ENCODE assay signal across 9 mouse cellular contexts in the genomic region with DNA sequence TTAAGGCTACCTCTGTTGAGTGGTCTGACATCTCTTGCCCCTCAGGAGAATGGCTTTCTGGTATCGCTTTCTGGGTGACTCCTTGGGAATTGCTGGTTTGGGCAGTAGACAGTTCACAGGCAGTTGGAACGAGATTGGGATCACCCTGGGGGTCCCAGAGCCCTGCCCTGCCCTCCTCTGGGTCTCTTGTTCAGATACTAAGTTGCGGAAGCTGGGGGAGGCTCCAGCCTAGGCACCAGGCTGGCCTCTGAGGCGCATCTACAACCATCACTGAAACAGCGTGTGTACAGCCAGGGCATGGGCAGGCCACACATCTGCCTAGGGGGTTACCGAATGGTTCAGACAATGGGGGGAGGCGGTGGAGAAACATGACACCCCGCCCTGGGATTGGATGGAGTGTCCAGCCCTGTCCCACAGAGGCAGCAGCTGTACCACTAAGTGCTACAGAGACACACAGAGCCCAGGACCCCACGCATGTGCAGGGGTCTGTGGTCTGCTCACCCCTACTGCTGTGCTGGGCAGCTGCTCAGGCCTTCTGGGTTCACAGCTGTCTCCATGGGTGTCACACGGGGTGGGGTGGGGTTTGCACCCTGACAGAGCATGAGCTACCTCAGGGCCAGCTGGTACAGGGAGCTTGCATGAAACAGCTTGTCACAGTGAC. TPM values are rescaled to one million over a fixed set of nuclear protein-coding genes. Genes with fewer than 3 reads are reported as not detected.
DNase-seq lines count a peak whose midpoint lies in the region; ATAC-seq and TF ChIP-seq lines count a peak whose summit lies in the region.
"Had no signal": no experiment of that assay in that cellular context is flagged by ENCODE, and none has a peak within 500 bp of the region (broad histone marks: within the 10 kb centered on the region; RNA-seq: fewer than 3 reads in every experiment).

No protein-coding gene starts in this region.

- H3K9ac ChIP-seq in heart, embryonic 14.5 days (ENCODE audit: low read length), result no peak overlapping the region
- H3K9ac ChIP-seq in embryonic facial prominence, embryonic 11.5 days (replicated peaks; ENCODE audit: low read length), result peak overlapping the region; percentile 18; the same call in 1 of the 2 replicates
- peak overlapping the region; percentile 31 for H3K9ac ChIP-seq in limb, embryonic 14.5 days (ENCODE audit: low read depth, low read length, severe bottlenecking)
- no peak overlapping the region for H3K9ac ChIP-seq in liver, postnatal 0 days (replicated peaks)
- no peak overlapping the region for H3K9ac ChIP-seq in heart, adult 2 months (ENCODE audit: low read depth, low read length)

- no peak for DNase-seq in heart, embryonic 10.5 days (ENCODE audit: low spot score)
- DNase-seq in ES-CJ7 (ENCODE audit: low read depth, low spot score), result peak; percentile 37
- peak; percentile 85 for DNase-seq in embryonic facial prominence, embryonic 11.5 days (ENCODE audit: low spot score)
- DNase-seq in limb, embryonic 14.5 days (ENCODE audit: low spot score), result peak; percentile 53
- DNase-seq in liver, postnatal 0 days, result no peak
- no peak for DNase-seq in gastrocnemius, postnatal 25 days
- DNase-seq in heart, adult 2 months, result no peak
- DNase-seq: left cerebral cortex, postnatal 4 days had no signal

- H3K36me3 ChIP-seq in heart, embryonic 14.5 days (ENCODE audit: control insufficient read depth, insufficient read depth, low read length), result no peaks in the 10 kb centered on the region
- no peaks in the 10 kb centered on the region for H3K36me3 ChIP-seq in heart, embryonic 10.5 days
- H3K36me3 ChIP-seq in embryonic facial prominence, embryonic 11.5 days (replicated peaks; ENCODE audit: control insufficient read depth, insufficient read depth, low read depth, low read length), result no peaks in the 10 kb centered on the region
- no peaks in the 10 kb centered on the region for H3K36me3 ChIP-seq in limb, embryonic 14.5 days (ENCODE audit: control insufficient read depth, insufficient read depth, low read length)
- no peaks in the 10 kb centered on the region for H3K36me3 ChIP-seq in liver, postnatal 0 days (replicated peaks; ENCODE audit: insufficient read depth, low read length)
- H3K36me3 ChIP-seq in heart, adult 2 months (ENCODE audit: control insufficient read depth, insufficient read depth, low read length), result no peaks in the 10 kb centered on the region

- ATAC-seq in heart, embryonic 14.5 days (ENCODE audit: insufficient number of reproducible peaks, insufficient read depth, low FRiP score, low read depth), result 0 out of 2 replicates have a peak, but pooled peaks have one; percentile 15
- peak; percentile 78 for ATAC-seq in embryonic facial prominence, embryonic 11.5 days (replicated peaks; ENCODE audit: insufficient number of reproducible peaks, low FRiP score, low TSS enrichment, low read depth)
- ATAC-seq in limb, embryonic 14.5 days (ENCODE audit: low FRiP score, low read depth), result peak; percentile 87
- no peak for ATAC-seq in liver, postnatal 0 days

- no peak overlapping the region for H3K4me3 ChIP-seq in heart, embryonic 14.5 days (ENCODE audit: control insufficient read depth in 1 of 2, insufficient read depth in 1 of 2, low read depth in 1 of 2, low read length in 2 of 2)
- no peak overlapping the region for H3K4me3 ChIP-seq in heart, embryonic 10.5 days
- H3K4me3 ChIP-seq in embryonic facial prominence, embryonic 11.5 days (ENCODE audit: low read depth, low read length), result no peak overlapping the region
- no peak overlapping the region for H3K4me3 ChIP-seq in limb, embryonic 14.5 days (replicated peaks; ENCODE audit: low read length)
- no peak overlapping the region for H3K4me3 ChIP-seq in liver, postnatal 0 days (ENCODE audit: low read depth, low read length)
- no peak overlapping the region for H3K4me3 ChIP-seq in heart, adult 2 months

- no peak for TF ChIP-seq CTCF in liver, postnatal 0 days (IDR thresholded peaks at IDR 0.05; ENCODE audit: low read depth)
- no peak for TF ChIP-seq CTCF in heart, adult 2 months (IDR thresholded peaks at IDR 0.05)

- peaks cover 100% of the 10 kb centered on the region for H3K27me3 ChIP-seq in heart, embryonic 14.5 days (ENCODE audit: control insufficient read depth, insufficient read depth, low read length)
- H3K27me3 ChIP-seq in heart, embryonic 10.5 days (ENCODE audit: insufficient read depth, poor library complexity, severe bottlenecking), result peaks cover 100% of the 10 kb centered on the region
- H3K27me3 ChIP-seq in embryonic facial prominence, embryonic 11.5 days (ENCODE audit: control insufficient read depth, insufficient read depth, low read length), result peaks cover 10% of the 10 kb centered on the region
- H3K27me3 ChIP-seq in limb, embryonic 14.5 days (ENCODE audit: control insufficient read depth, insufficient read depth, low read length), result peaks cover 17% of the 10 kb centered on the region; the same call in 1 of the 2 replicates
- peaks cover 20% of the 10 kb centered on the region for H3K27me3 ChIP-seq in liver, postnatal 0 days (ENCODE audit: insufficient read depth, low read length)
- H3K27me3 ChIP-seq in heart, adult 2 months (ENCODE audit: control insufficient read depth, insufficient read depth, low read length), result peaks cover 6% of the 10 kb centered on the region

- H3K4me2 ChIP-seq in heart, embryonic 14.5 days (ENCODE audit: low read length), result no peak overlapping the region
- no peak overlapping the region; the same call in 1 of the 2 replicates for H3K4me2 ChIP-seq in embryonic facial prominence, embryonic 11.5 days (ENCODE audit: low read depth, low read length)
- no peak overlapping the region for H3K4me2 ChIP-seq in limb, embryonic 14.5 days (replicated peaks; ENCODE audit: low read depth, low read length, severe bottlenecking)
- no peak overlapping the region for H3K4me2 ChIP-seq in liver, postnatal 0 days (ENCODE audit: low read depth, low read length)

- intact Hi-C loops in heart, adult 2 months (cut with DNase I), result no loop called here

- no peaks in the 10 kb centered on the region for H3K9me3 ChIP-seq in heart, embryonic 14.5 days (ENCODE audit: control insufficient read depth, low read length)
- H3K9me3 ChIP-seq in heart, embryonic 10.5 days, result no peaks in the 10 kb centered on the region
- H3K9me3 ChIP-seq in embryonic facial prominence, embryonic 11.5 days (replicated peaks; ENCODE audit: control insufficient read depth, low read length), result no peaks in the 10 kb centered on the region
- no peaks in the 10 kb centered on the region for H3K9me3 ChIP-seq in limb, embryonic 14.5 days (ENCODE audit: control insufficient read depth, low read length)
- H3K9me3 ChIP-seq in liver, postnatal 0 days (ENCODE audit: low read length), result no peaks in the 10 kb centered on the region

- H3K4me1 ChIP-seq in heart, embryonic 14.5 days (ENCODE audit: control insufficient read depth in 2 of 2, insufficient read depth in 2 of 2, low read length in 2 of 2), result no peaks in the 10 kb centered on the region; a peak in 1 of 4 replicates
- peaks cover 39% of the 10 kb centered on the region for H3K4me1 ChIP-seq in heart, embryonic 10.5 days
- peaks cover 22% of the 10 kb centered on the region for H3K4me1 ChIP-seq in embryonic facial prominence, embryonic 11.5 days (ENCODE audit: control insufficient read depth, insufficient read depth, low read length)
- H3K4me1 ChIP-seq in limb, embryonic 14.5 days (ENCODE audit: control insufficient read depth, insufficient read depth, low read length), result peaks cover 29% of the 10 kb centered on the region
- 0 out of 2 replicates have a peak, but pooled peaks cover 2% of the 10 kb centered on the region for H3K4me1 ChIP-seq in liver, postnatal 0 days (ENCODE audit: insufficient read depth)
- no peaks in the 10 kb centered on the region for H3K4me1 ChIP-seq in heart, adult 2 months (ENCODE audit: control insufficient read depth, insufficient read depth, low read length)

- WGBS in heart, embryonic 14.5 days, result 20% methylated on average over 10 of the region's 10 CpGs
- 26% methylated on average over 10 of the region's 10 CpGs for WGBS in heart, embryonic 10.5 days
- 10% methylated on average over 10 of the region's 10 CpGs for WGBS in embryonic facial prominence, embryonic 11.5 days
- 18% methylated on average over 9 of the region's 10 CpGs for WGBS in limb, embryonic 14.5 days
- WGBS in liver, postnatal 0 days (ENCODE audit: insufficient replicate concordance), result 49% methylated on average over 10 of the region's 10 CpGs
- 29% methylated on average over 10 of the region's 10 CpGs for WGBS in heart, adult 2 months

- H3K79me2 ChIP-seq in heart, adult 2 months (replicated peaks; ENCODE audit: control insufficient read depth, insufficient read depth, low read length), result no peaks in the 10 kb centered on the region

- TF ChIP-seq POLR2A in limb, embryonic 14.5 days (IDR thresholded peaks at IDR 0.05; ENCODE audit: borderline replicate concordance, extremely low read depth, insufficient read depth, insufficient read length), result no peak
- no peak for TF ChIP-seq POLR2A in heart, adult 2 months (IDR thresholded peaks at IDR 0.05; ENCODE audit: insufficient read depth, low read depth, low read length)

- no peak for TF ChIP-seq EP300 in liver, postnatal 0 days (IDR thresholded peaks at IDR 0.05; ENCODE audit: low read depth)
- TF ChIP-seq EP300 in heart, adult 2 months (IDR thresholded peaks at IDR 0.05; ENCODE audit: insufficient read depth, low read depth, low read length), result no peak

- no peak overlapping the region for H3K27ac ChIP-seq in heart, embryonic 14.5 days (replicated peaks in 1 of 2; ENCODE audit: control insufficient read depth in 1 of 2, insufficient read depth in 1 of 2, low read depth in 2 of 2, low read length in 2 of 2)
- H3K27ac ChIP-seq in heart, embryonic 10.5 days, result no peak overlapping the region
- peak overlapping the region; percentile 65 for H3K27ac ChIP-seq in embryonic facial prominence, embryonic 11.5 days (replicated peaks; ENCODE audit: low read depth, low read length)
- no peak overlapping the region for H3K27ac ChIP-seq in limb, embryonic 14.5 days (replicated peaks; ENCODE audit: low read depth, low read length)
- H3K27ac ChIP-seq in liver, postnatal 0 days (ENCODE audit: low read depth), result no peak overlapping the region
- no peak overlapping the region for H3K27ac ChIP-seq in heart, adult 2 months

RNA-seq across cellular contexts. Expression of a gene that starts 15.9 kb away (rescaled TPM):
- 0.12 TPM in 1 of 2 replicates, not detected in the other for polyA plus RNA-seq in heart, embryonic 14.5 days (2014; fragmentation: Nextera tagmentation; extraction: Ambion mirVana)
- polyA plus RNA-seq in heart, embryonic 10.5 days (2016; fragmentation: Nextera tagmentation; extraction: Ambion mirVana), result 0.02 and 0.34 TPM in 2 replicates
- polyA plus RNA-seq in embryonic facial prominence, embryonic 11.5 days (2014; fragmentation: Nextera tagmentation; extraction: Ambion mirVana), result 0.49 and 0.88 TPM in 2 replicates
- polyA plus RNA-seq in limb, embryonic 14.5 days (2012; rRNA removed), result 1.6 and 2.2 TPM in 2 replicates
- polyA plus RNA-seq in limb, embryonic 14.5 days (2014; fragmentation: Nextera tagmentation; extraction: Ambion mirVana), result 0.75 and 1.0 TPM in 2 replicates
- polyA plus RNA-seq in liver, postnatal 0 days (2015; fragmentation: Nextera tagmentation; extraction: Ambion mirVana), result not detected in 2 replicates
- total RNA-seq in gastrocnemius, postnatal 25 days (2021), result under 1 TPM; 0.08 to 0.24 TPM
- total RNA-seq in heart, adult 2 months (2021), result under 1 TPM; 0.13 to 0.16 TPM
- polyA plus RNA-seq in heart, adult 2 months (2012; rRNA removed), result 0.47 and 0.53 TPM in 2 replicates

RNA-seq across cellular contexts. Expression of a gene that starts 50.9 kb away (rescaled TPM):
- 113 and 126 TPM in 2 replicates for polyA plus RNA-seq in heart, embryonic 14.5 days (2014; fragmentation: Nextera tagmentation; extraction: Ambion mirVana)
- polyA plus RNA-seq in heart, embryonic 10.5 days (2016; fragmentation: Nextera tagmentation; extraction: Ambion mirVana), result 438 and 609 TPM in 2 replicates
- 415 and 428 TPM in 2 replicates for polyA plus RNA-seq in embryonic facial prominence, embryonic 11.5 days (2014; fragmentation: Nextera tagmentation; extraction: Ambion mirVana)
- 196 and 250 TPM in 2 replicates for polyA plus RNA-seq in limb, embryonic 14.5 days (2012; rRNA removed)
- 227 and 235 TPM in 2 replicates for polyA plus RNA-seq in limb, embryonic 14.5 days (2014; fragmentation: Nextera tagmentation; extraction: Ambion mirVana)
- polyA plus RNA-seq in liver, postnatal 0 days (2015; fragmentation: Nextera tagmentation; extraction: Ambion mirVana), result 64.0 and 64.9 TPM in 2 replicates
- total RNA-seq in gastrocnemius, postnatal 25 days (2021), result 10 to 100 TPM; 24.6 to 24.7 TPM
- total RNA-seq in heart, adult 2 months (2021), result 10 to 100 TPM; 47.5 to 48.2 TPM
- polyA plus RNA-seq in heart, adult 2 months (2012; rRNA removed), result 73.8 and 78.0 TPM in 2 replicates

Comparison
In these comparisons a context has a peak if more than half of its experiments do, and no peak if none do; other contexts are left out.
1. H3K9ac ChIP-seq: peak in embryonic facial prominence, embryonic 11.5 days (single experiment) and limb, embryonic 14.5 days (single experiment); none in heart, embryonic 14.5 days (single experiment), liver, postnatal 0 days (single experiment) and heart, adult 2 months (single experiment).
2. DNase-seq: peak in ES-CJ7 (single experiment), embryonic facial prominence, embryonic 11.5 days (single experiment) and limb, embryonic 14.5 days (single experiment); none in heart, embryonic 10.5 days (single experiment), liver, postnatal 0 days (single experiment), gastrocnemius, postnatal 25 days (single experiment) and heart, adult 2 months (0 of 2).